Mouse (Mus musculus) embryonic facial prominence, embryonic 11.5 days (tissue): ENCODE measurements around the gene Hmgcll1. TPM values are rescaled to one million over a fixed set of nuclear protein-coding genes. Genes with fewer than 3 reads are reported as not detected.

Experiments used
- ATAC-seq: fragments of 200-750 bp; cut with Nextera tagmentation; replicated peaks from 2 replicates; pipeline ENCODE4 v1.8.0; 2017; ENCODE audit warnings: low read depth; ENCODE audit not compliant: insufficient number of reproducible peaks, low FRiP score, low TSS enrichment
- DNase-seq: peaks from one replicate; pipeline ENCODE4 v3.0.0-alpha.2; 2015; ENCODE audit warnings: low spot score
- H3K27ac ChIP-seq: fragments of 300-500 bp; sonication (generic); replicated peaks from 2 replicates; pipeline ENCODE4 v1.5.1; 2014; ENCODE audit warnings: mild to moderate bottlenecking, low read depth, low read length, control low read depth
- H3K27me3 ChIP-seq: fragments of 300-500 bp; sonication (generic); 2 replicates; pipeline ENCODE4 v1.6.1; 2014; ENCODE audit warnings: mild to moderate bottlenecking, low read length, moderate library complexity, mixed read lengths; ENCODE audit not compliant: control insufficient read depth, insufficient read depth
- H3K36me3 ChIP-seq: fragments of 300-500 bp; sonication (generic); replicated peaks from 2 replicates; pipeline ENCODE4 v1.6.1; 2014; ENCODE audit warnings: low read depth, mild to moderate bottlenecking, low read length, moderate library complexity, mixed read lengths; ENCODE audit not compliant: control insufficient read depth, insufficient read depth
- H3K4me1 ChIP-seq: fragments of 300-500 bp; sonication (generic); 2 replicates; pipeline ENCODE4 v1.6.1; 2014; ENCODE audit warnings: low read length, mixed read lengths; ENCODE audit not compliant: control insufficient read depth, insufficient read depth
- H3K4me2 ChIP-seq: fragments of 300-500 bp; sonication (generic); 2 replicates; pipeline ENCODE4 v1.6.1; 2014; ENCODE audit warnings: low read depth, mild to moderate bottlenecking, control low read depth, low read length, moderate library complexity
- H3K4me3 ChIP-seq: fragments of 300-500 bp; sonication (generic); 2 replicates; pipeline ENCODE4 v1.5.1; 2014; ENCODE audit warnings: low read depth, low read length, control low read depth
- H3K9ac ChIP-seq: fragments of 300-500 bp; sonication (generic); replicated peaks from 2 replicates; pipeline ENCODE4 v1.6.1; 2014; ENCODE audit warnings: mild to moderate bottlenecking, control low read depth, low read length
- H3K9me3 ChIP-seq: fragments of 300-500 bp; sonication (generic); replicated peaks from 2 replicates; pipeline ENCODE4 v1.6.1; 2016; ENCODE audit warnings: mild to moderate bottlenecking, low read length, inconsistent platforms, mixed read lengths; ENCODE audit not compliant: control insufficient read depth
- WGBS: fragments of 180-500 bp; shearing (Covaris S2); extraction: QIAGEN DNeasy Blood & Tissue Kit; methylation state at CpG from one replicate; pipeline ENCODE4 v1.1.7; 2014; 5-methylcytosine and 5-hydroxymethylcytosine counted together
- polyA plus RNA-seq: library from polyadenylated mRNA; unstranded; fragments of >200 nt; fragmentation: Nextera tagmentation; extraction: Ambion mirVana; gene quantifications from 2 replicates; pipeline ENCODE4 v1.2.1, GENCODE M21; 2014

Gene Hmgcll1
- polyA plus RNA-seq, 1 experiment from 2014 or later: 8.9 TPM

- no peak overlapping the region for H3K4me3 ChIP-seq
- DNase-seq: no peak
- ATAC-seq: no peak
- H3K9ac ChIP-seq: no peak overlapping the region
- 80% methylated on average over 6 of the region's 6 CpGs for WGBS
- H3K27me3 ChIP-seq: no peaks in the 10 kb centered on the region
- no peak overlapping the region for H3K4me2 ChIP-seq
- H3K9me3 ChIP-seq: no peaks in the 10 kb centered on the region
- H3K4me1 ChIP-seq: no peaks in the 10 kb centered on the region
- H3K36me3 ChIP-seq: no peaks in the 10 kb centered on the region
- H3K27ac ChIP-seq: no peak overlapping the region
Measured at GRCm38 (mm10) chr9:76134042-76134441, 119.4 kb downstream of the Hmgcll1 start.

- H3K4me3 ChIP-seq: no peak overlapping the region
- no peak overlapping the region for H3K4me2 ChIP-seq
- H3K9me3 ChIP-seq: no peaks in the 10 kb centered on the region
- no peaks in the 10 kb centered on the region for H3K4me1 ChIP-seq
- no peaks in the 10 kb centered on the region for H3K36me3 ChIP-seq
- peak; percentile 6 for DNase-seq
- WGBS: 85% methylated on average over 3 of the region's 3 CpGs
- H3K9ac ChIP-seq: no peak overlapping the region
- no peak for ATAC-seq
- H3K27ac ChIP-seq: no peak overlapping the region
- no peaks in the 10 kb centered on the region for H3K27me3 ChIP-seq
Measured at GRCm38 (mm10) chr9:76138378-76139109, 123.9 kb downstream of the Hmgcll1 start.

GRCm38 (mm10) chr9:76145593-76145992 lies 130.9 kb downstream of the Hmgcll1 start:
- no peaks in the 10 kb centered on the region for H3K27me3 ChIP-seq
- no peak overlapping the region for H3K9ac ChIP-seq
- DNase-seq (no peak), ATAC-seq (no peak)
- no peak overlapping the region for H3K4me3 ChIP-seq
- 50% methylated on average over 3 of the region's 3 CpGs for WGBS
- no peak overlapping the region for H3K4me2 ChIP-seq
- no peaks in the 10 kb centered on the region for H3K4me1 ChIP-seq
- H3K36me3 ChIP-seq: no peaks in the 10 kb centered on the region
- H3K27ac ChIP-seq: no peak overlapping the region
- H3K9me3 ChIP-seq: no peaks in the 10 kb centered on the region

- no peaks in the 10 kb centered on the region for H3K9me3 ChIP-seq
- no peaks in the 10 kb centered on the region for H3K36me3 ChIP-seq
- no peak overlapping the region for H3K9ac ChIP-seq
- 56% methylated on average over 8 of the region's 8 CpGs for WGBS
- ATAC-seq: no peak
- H3K27me3 ChIP-seq: no peaks in the 10 kb centered on the region
- no peak overlapping the region for H3K4me2 ChIP-seq
- no peak overlapping the region for H3K4me3 ChIP-seq
- H3K27ac ChIP-seq: no peak overlapping the region
- H3K4me1 ChIP-seq: no peaks in the 10 kb centered on the region
- no peak for DNase-seq
Measured at GRCm38 (mm10) chr9:76162446-76162845, 147.8 kb downstream of the Hmgcll1 start.

GRCm38 (mm10) chr9:76168355-76168754 lies 153.7 kb downstream of the Hmgcll1 start:
- ATAC-seq: no peak
- Histone ChIP-seq H3K27me3 (no peaks in the 10 kb centered on the region), H3K27ac (no peak overlapping the region), H3K9ac (no peak overlapping the region), H3K36me3 (no peaks in the 10 kb centered on the region), H3K4me1 (no peaks in the 10 kb centered on the region), H3K9me3 (no peaks in the 10 kb centered on the region), H3K4me3 (no peak overlapping the region), H3K4me2 (no peak overlapping the region)
- peak; percentile 8 for DNase-seq
- WGBS: 52% methylated on average over 3 of the region's 3 CpGs

GRCm38 (mm10) chr9:76172686-76173295 lies 158.1 kb downstream of the Hmgcll1 start:
- DNase-seq: peak; percentile 51

GRCm38 (mm10) chr9:76179221-76179620 lies 164.6 kb downstream of the Hmgcll1 start:
- H3K27ac ChIP-seq: no peak overlapping the region
- H3K36me3 ChIP-seq: no peaks in the 10 kb centered on the region
- DNase-seq (no peak), ATAC-seq (no peak)
- H3K27me3 ChIP-seq: no peaks in the 10 kb centered on the region
- H3K9me3 ChIP-seq: no peaks in the 10 kb centered on the region
- H3K4me1 ChIP-seq: no peaks in the 10 kb centered on the region
- H3K9ac ChIP-seq: no peak overlapping the region
- no peak overlapping the region for H3K4me3 ChIP-seq
- no peak overlapping the region for H3K4me2 ChIP-seq

More at GRCm38 (mm10) chr9:76172686-76173295, 158.1 kb downstream of the Hmgcll1 start:
- H3K4me1 ChIP-seq: no peaks in the 10 kb centered on the region
- no peak overlapping the region for H3K4me2 ChIP-seq
- H3K9ac ChIP-seq: no peak overlapping the region
- H3K27me3 ChIP-seq: no peaks in the 10 kb centered on the region
- WGBS: 63% methylated on average over 5 of the region's 5 CpGs
- H3K27ac ChIP-seq: no peak overlapping the region
- no peak for ATAC-seq
- H3K4me3 ChIP-seq: no peak overlapping the region
- no peaks in the 10 kb centered on the region for H3K9me3 ChIP-seq
- H3K36me3 ChIP-seq: no peaks in the 10 kb centered on the region
